Mouse (Mus musculus) gastrocnemius, postnatal 10 days (tissue): ENCODE measurements around the gene Cdc42bpb. TPM values are rescaled to one million over a fixed set of nuclear protein-coding genes. Genes with fewer than 3 reads are reported as not detected.

ENCODE experiments used
- DNase-seq: peaks from one replicate; pipeline ENCODE4 v3.0.0; 2021; ENCODE audit warnings: mixed read lengths
- long read RNA-seq, 2 experiments: library from polyadenylated mRNA; stranded (forward); transcript quantifications; one replicate each; pipeline ENCODE4 v2.0.0; 2021
- total RNA-seq, 2 experiments: library from RNA; stranded (reverse); gene quantifications; 2 replicates each; pipeline ENCODE4 v1.2.3; 2021

Gene Cdc42bpb
- total RNA-seq: 10 to 100 TPM; 48.3 to 55.8 TPM
- long read RNA-seq, experiment 1, full-length matches to known transcripts: 3 of 24 reads
- long read RNA-seq, experiment 1, partial matches to known transcripts: 11 of 24 reads
- long read RNA-seq, experiment 1, other reads (novel, unspliced or antisense): 10 of 24 reads
- long read RNA-seq, experiment 2, full-length matches to known transcripts: 4 of 23 reads
- long read RNA-seq, experiment 2, partial matches to known transcripts: 10 of 23 reads
- long read RNA-seq, experiment 2, other reads (novel, unspliced or antisense): 9 of 23 reads

GRCm38 (mm10) chr12:111377376-111377973 lies at the start of gene Cdc42bpb:
TSS of gene Cdc42bpb (minus strand) at chr12:111377718.
- peak; percentile 91 for DNase-seq

- DNase-seq: peak; percentile 97
Observed at GRCm38 (mm10) chr12:111425789-111426460, 48.4 kb upstream of the Cdc42bpb start.

GRCm38 (mm10) chr12:111425258-111425657 lies 47.7 kb upstream of the Cdc42bpb start:
- peak; percentile 91 for DNase-seq

- no peak for DNase-seq
Observed at GRCm38 (mm10) chr12:111424547-111424946, 47.0 kb upstream of the Cdc42bpb start.

- DNase-seq: no peak
Observed at GRCm38 (mm10) chr12:111423570-111424129, 46.1 kb upstream of the Cdc42bpb start.

GRCm38 (mm10) chr12:111422852-111423251 lies 45.3 kb upstream of the Cdc42bpb start:
- DNase-seq: no peak

- no peak for DNase-seq
Observed at GRCm38 (mm10) chr12:111420946-111421709, 43.6 kb upstream of the Cdc42bpb start.

- no peak for DNase-seq
Observed at GRCm38 (mm10) chr12:111419918-111420317, 42.4 kb upstream of the Cdc42bpb start.

- DNase-seq: no peak
Observed at GRCm38 (mm10) chr12:111416921-111417779, 39.6 kb upstream of the Cdc42bpb start, which contains the start of gene Exoc3l4. TSS of gene Exoc3l4 (plus strand) at chr12:111417017.

- DNase-seq: peak; percentile 92
Observed at GRCm38 (mm10) chr12:111413300-111413699, 35.8 kb upstream of the Cdc42bpb start.

- no peak for DNase-seq
Observed at GRCm38 (mm10) chr12:111412581-111413284, 35.2 kb upstream of the Cdc42bpb start.

- no peak for DNase-seq
Observed at GRCm38 (mm10) chr12:111411631-111412355, 34.3 kb upstream of the Cdc42bpb start.

- no peak for DNase-seq
Observed at GRCm38 (mm10) chr12:111409583-111409982, 32.1 kb upstream of the Cdc42bpb start.

GRCm38 (mm10) chr12:111406622-111407021 lies 29.1 kb upstream of the Cdc42bpb start, which contains the start of gene Lbhd2:
TSS of gene Lbhd2 (plus strand) at chr12:111406809.
- no peak for DNase-seq

- DNase-seq: no peak
Observed at GRCm38 (mm10) chr12:111404880-111405279, 27.4 kb upstream of the Cdc42bpb start.

- DNase-seq: peak; percentile 81
Observed at GRCm38 (mm10) chr12:111401454-111402184, 24.1 kb upstream of the Cdc42bpb start.

GRCm38 (mm10) chr12:111396997-111397396 lies 19.5 kb upstream of the Cdc42bpb start:
- DNase-seq: no peak

GRCm38 (mm10) chr12:111394008-111394407 lies 16.5 kb upstream of the Cdc42bpb start:
- no peak for DNase-seq

- no peak for DNase-seq
Observed at GRCm38 (mm10) chr12:111387146-111387545, 9.6 kb upstream of the Cdc42bpb start.
